Mouse (Mus musculus) monocyte, adult 2 months (primary cell): Measurements from ENCODE around the gene Siah3.

Experiments used
- DNase-seq, 2 experiments: peaks; one replicate each; pipeline ENCODE4 v3.0.0; 2022; ENCODE audit warnings: low spot score in 2 of 2, low read depth in 1 of 2

The Siah3 gene

DNA sequence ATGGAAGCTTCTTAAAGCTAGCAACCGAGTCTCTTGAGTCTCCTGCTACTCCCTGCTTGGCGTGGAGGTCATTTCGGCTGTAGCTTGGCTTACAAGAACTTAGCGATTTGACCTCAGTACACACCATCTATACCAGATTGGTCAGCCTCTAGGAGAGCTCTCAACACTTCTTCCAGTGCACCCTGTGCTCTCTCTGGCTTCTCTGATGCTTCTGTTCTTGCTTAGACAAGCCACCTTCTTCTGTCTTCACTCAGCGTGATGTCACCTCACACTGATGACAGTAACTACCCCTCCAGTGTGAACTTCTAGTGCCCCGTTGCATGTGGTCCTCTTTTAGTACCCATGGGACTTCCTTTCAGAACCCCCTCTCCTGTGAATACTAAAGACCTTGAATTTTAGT, 63.1 kb downstream of the Siah3 start:
- no peak for DNase-seq

DNA sequence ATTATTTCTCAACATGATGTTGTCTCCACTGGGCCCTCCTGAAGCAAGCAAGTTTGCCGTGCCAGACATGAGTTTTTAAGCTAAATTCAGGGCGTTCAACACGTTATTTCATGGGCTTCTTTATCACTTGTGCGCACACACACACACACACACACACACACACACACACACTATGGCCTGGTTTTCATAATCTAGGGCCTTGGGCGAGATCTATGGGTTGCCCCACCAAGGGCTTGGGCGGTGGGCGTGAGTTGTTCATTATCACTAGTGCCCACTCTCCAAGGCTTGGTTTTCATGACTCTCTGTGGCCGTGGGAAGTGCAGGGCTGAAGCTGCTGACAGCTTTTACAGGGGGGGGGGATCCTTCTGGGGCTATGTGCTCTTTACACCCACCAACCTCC, 63.9 kb downstream of the Siah3 start:
- no peak for DNase-seq

DNA sequence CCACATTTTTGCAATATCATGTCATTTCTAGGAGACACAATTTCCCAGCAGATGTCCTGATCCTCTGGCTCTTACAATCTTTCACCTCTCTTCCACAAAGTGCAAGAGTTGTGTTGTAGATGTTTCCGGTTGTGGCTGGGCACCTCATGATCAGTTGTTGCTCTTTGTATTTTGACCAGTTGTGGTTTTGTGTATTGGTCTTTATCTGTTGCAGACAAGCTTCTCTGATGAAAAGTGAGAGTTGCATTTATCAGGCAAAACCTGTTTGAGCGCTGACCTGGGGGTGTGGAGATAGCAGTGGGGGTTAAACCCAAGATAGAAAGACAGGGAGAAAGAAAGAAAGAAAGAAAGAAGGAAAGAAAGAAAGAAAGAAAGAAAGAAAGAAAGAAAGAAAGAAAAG, 68.9 kb downstream of the Siah3 start:
- DNase-seq = no peak

DNA sequence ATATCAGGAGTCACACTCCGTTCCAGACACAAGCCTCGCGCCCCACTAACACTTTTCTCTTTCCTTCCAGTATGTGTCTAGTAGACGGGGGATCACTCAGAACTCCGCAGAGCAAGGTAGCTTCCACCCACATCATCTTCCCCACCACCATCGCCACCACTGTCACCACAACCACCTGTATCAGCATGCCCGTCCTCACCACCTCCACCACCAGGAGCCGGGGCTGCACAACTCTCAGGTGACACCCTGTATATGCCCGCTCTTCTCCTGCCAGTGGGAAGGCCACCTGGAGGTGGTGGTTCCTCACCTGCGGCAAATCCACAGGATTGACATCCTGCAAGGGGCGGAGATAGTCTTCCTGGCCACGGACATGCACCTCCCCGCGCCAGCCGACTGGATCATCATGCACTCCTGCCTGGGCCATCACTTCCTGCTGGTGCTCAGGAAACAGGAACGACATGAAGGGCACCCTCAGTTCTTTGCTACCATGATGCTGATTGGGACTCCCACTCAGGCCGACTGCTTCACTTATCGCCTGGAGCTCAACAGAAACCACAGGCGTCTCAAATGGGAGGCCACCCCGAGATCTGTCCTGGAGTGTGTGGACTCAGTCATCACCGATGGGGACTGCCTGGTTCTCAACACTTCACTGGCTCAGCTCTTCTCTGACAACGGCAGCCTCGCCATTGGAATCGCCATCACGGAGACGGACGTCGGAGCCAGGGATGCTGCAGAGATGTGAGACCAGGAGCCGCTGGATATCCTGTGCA, 69.8 kb downstream of the Siah3 start:
- no peak for DNase-seq

DNA sequence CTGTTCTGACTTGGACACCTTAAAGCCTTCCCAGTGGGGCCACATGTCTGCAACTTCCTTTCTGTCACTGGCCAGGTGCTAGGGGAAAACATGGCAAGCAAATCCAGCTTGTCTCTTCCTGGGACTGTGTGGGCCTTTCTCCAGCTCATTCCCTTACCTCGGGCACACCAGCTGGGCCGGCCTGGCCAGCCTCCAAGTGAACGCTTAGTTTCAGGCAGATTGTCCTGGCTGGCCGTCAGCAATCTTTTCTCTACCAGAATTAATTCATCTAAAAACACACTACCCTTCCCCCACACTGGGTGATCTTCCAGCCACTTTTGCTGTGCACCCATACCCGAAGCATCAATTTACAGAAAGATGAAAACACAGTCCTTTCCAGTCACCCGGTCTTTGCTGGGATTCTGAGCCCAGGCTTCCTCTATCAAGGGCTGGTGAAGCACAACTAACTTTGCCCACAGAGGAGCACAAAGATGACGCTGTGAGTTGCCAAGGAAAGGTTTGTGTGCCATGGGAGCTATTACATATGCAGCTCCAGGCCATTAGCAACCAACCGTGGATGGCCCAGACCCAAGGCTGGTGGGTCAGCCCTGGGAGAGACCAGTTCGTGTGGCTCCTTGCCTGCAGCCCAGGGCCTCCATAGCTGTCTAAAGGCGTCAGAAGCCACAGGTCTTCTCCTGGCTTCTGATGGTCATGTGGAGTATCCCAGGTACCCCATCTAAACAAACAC, 71.8 kb downstream of the Siah3 start:
- no peak for DNase-seq

DNA sequence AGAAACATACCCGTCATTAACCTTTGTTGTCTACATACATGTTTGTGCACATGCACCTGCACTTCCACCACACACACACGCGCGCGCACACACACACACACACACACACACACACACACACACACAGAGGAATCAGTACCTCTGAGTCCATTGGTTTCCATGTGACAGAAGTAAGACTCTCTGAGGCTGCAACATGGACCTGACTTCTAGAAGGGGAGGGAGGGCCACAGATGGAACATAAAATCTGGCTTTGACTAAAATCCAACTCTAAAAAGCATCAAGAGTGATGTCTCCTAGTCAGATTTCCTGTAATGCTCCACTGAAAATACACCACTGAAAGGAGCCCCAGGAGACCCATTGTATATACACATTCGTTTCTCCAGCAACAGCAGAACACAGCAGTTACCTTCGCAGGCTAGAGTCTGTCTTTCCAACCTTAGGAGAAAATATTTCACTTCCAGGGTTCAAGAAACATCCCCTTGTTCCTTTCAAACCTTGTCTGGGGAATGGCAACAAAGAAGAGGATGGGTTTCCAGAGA, 75.1 kb downstream of the Siah3 start:
- no peak for DNase-seq

DNA sequence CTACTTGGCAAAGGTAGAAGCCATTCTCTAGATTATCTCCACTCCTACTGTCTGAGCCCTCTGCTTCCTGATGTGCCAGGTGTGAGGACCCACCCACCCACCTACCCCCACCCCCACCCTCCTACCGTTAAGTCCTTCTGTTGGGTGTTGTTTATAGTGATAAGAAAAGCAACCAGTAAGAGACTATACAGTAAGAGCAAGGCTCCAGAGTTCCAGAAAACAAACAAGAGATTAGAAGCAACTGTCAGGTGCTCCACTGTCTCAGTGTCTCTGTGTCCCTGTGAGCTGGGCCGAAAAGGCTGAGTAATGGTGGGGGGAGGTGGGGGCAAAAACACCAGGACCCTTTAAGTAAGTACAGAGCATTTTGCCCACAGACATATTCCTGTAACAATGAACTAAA, 83.4 kb downstream of the Siah3 start:
- DNase-seq = no peak

DNA sequence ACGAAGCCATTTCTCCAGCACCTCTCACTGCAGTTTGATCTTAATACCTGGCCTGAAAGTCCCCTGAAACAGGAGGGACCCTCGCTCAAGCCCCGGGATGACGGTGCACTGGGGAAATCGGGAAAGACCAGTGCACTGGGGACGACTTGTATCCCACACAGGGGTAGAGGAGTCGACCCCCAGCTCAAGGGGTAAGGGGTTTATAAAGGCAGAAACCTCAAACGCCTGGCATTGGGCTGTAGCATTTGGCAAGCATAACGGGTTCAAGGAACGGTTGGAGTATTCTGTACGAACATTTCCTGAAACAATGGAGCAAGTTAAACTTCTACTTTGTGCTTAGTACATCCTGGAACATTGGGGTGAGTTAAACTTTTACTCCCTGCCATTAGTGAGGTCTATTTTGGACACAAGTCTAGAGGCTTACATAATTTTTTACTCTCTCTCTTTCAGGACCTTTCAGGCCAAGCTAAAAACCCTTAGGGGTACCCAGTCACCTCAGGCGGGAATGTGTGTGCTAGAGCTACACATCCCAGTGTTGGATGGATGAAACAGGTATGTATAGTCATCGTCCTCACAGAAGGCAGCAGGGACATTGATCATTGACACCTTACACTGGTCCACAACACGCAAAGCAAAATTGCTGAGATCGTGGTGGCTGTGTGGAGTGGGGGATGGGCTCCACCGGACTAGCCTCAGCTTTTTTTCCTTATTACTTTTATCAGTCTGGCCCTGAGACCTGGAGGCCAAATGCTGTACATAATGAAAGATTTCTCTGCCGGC, 84.6 kb downstream of the Siah3 start:
- no peak for DNase-seq

DNA sequence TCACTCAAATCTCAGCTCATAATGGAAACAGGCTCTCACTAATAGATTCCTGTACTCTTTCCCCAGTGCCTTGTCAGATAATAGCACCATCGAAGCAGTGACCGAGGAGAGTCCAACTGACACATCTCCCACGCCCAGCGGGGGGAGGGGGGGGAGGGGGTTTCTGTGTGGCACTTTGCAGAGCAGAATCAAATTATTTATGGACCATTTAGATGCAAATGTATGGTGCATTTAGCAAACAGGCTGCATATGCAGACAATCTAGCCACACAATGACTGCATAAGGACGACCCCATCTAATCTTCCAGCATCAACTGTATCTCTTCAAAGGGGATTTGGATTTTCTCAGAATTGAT, 85.2 kb downstream of the Siah3 start:
- DNase-seq = no peak

DNA sequence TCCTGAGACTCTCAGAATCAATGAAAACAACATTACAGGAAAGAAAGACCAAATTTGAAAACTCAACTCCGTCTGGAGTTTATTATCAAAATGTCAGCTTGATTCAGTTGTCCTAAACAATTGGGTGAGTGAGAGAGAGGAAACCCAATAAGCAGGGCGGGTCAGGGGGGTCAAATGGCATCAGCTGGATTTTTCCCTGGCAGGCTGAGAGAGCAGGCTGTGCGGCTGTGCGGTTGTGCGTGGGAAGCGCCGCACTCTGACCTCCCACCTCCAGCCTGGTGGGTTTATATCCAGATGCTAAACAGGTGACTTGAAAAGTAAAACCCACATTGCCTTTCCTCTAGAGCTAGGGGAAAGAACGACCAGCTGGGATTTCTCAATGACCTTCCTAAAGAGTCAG, 85.9 kb downstream of the Siah3 start:
- DNase-seq = no peak

DNA sequence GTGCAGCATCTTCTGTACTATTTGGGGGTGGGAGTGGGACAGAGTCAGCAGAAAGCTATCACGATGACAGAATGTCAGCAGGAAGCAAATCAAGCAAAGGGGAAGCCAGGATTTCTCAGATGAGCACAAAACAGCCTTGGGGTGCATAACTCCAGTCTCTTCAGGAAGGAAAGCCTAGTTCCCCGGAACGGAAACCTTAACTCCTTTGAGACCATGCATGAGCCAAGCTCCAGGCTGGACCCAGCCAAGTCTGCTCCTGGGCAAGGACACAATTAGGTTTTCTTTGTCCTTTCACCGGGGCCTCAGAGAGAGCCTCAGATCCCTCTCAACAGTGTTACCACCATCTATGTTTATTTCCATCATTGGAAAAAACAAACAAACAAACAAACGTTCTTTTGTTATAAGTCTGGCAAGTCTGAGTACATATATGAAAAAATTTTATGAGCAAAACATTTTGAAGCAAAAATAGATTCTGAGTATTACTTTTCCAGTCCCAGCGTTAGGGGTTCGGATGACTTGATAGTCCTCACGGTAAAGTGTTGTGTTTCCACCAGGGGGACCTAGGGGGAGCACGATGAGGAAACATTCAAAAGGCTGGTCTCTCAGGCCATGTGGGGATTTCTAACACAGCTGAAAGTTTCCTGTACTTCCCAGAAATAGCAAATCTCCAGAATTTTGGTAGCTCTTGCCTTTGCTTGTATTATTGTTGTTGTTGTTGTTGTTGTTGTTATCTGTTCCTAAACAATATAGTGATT, 106.0 kb downstream of the Siah3 start:
- DNase-seq = no peak

DNA sequence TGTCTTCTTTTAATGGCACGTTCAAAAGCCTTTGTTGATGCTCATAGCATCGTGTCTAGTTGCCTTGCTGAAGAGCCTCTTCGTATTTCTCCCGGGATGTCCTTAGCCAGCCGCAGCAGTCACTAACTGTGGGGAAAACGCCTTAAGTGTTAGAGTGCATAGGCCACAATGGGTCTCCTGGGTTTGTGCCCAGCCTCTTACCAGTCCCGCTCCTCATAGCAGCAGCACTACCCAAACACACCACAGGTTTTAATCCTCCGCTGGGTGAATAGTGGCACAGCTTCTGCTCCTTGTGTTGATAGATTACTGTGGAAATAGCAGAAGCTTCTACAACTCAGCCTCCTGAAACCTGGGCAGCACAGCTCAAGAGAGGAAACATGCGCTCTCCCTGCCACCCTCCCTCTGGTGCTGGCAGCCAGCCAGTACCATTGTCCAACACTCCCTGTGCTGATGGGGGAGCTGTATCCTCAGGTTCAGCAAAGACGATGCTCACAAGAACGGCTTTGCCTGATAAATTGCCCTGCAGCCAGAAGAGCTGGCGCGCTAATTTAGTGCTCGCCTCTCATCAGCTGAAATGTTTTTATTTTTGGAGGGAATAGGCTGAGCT, 109.9 kb downstream of the Siah3 start:
- no peak for DNase-seq

DNA sequence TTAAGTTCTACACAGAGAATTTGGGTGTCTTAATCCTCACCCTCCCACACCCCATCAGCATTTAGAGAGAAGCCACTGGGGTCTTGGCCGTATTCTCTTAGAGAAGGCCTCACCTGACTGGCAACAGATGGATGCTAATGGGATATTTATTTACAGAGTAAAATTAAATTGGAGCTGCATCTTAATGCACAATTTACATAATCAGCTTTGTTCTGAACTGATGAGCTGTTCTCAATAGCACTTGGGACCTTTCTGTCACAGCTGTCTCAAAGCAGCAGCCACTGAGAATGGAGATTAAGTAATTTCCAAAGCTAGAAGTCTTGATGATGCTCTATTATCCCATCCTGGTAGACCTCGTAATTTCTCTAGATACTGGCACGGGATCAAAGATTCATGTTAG, 110.5 kb downstream of the Siah3 start:
- DNase-seq = no peak

DNA sequence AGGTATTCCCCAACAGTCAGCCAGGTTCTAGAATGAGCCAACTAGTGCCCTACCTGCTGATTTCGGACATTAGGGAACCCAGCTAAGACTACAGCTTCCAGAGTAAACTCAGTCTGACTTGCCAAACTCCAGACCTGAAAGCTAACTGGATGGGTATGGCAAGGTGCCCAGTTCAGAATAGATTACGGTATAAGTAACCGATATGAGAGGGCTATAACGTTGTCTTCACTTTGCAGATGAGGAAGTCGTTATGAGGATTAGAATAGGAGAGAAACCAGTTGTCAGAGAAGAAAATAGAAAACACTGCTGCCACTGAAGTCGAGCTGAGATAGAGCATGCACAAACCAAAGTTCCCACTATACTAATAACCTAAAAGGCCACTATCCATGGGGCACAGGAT, 123.2 kb downstream of the Siah3 start:
- DNase-seq = no peak
